16 mouse cellular contexts compared by ENCODE assay signal in genomic region chr2:154915922-154916541, GRCm38 (mm10). TPM values are rescaled to one million over a fixed set of nuclear protein-coding genes. Genes with fewer than 3 reads are reported as not detected.
A peak's percentile ranks its signal among the peaks of the same experiment; 100 is the strongest.
DNase-seq lines count a peak whose midpoint lies in the region; ATAC-seq and TF ChIP-seq lines count a peak whose summit lies in the region.
"Had no signal": no experiment of that assay in that cellular context is flagged by ENCODE, and none has a peak within 500 bp of the region (broad histone marks: within the 10 kb centered on the region; RNA-seq: fewer than 3 reads in every experiment).

No protein-coding gene starts in this region.

- no peak for TF ChIP-seq CTCF in lung, postnatal 0 days (IDR thresholded peaks at IDR 0.05)
- no peak for TF ChIP-seq CTCF in stomach, postnatal 0 days (IDR thresholded peaks at IDR 0.05; ENCODE audit: low read depth)

- peak; percentile 35 for DNase-seq in embryo, embryonic 11 days
- DNase-seq in embryo, embryonic 9.5 days (ENCODE audit: extremely low spot score): no peak
- peak; percentile 10 for DNase-seq in lung, postnatal 0 days (ENCODE audit: low spot score)
- no peak for DNase-seq in lung, postnatal 25 days (ENCODE audit: low spot score)
- peak; percentile 55 for DNase-seq in limb, embryonic 11.5 days (ENCODE audit: low spot score)
- DNase-seq in left cerebral cortex, adult 9 months (ENCODE audit: low spot score in 2 of 2): no peak
- DNase-seq in stomach, postnatal 0 days (ENCODE audit: low spot score): no peak
- no peak for DNase-seq in adrenal gland, postnatal 10 days
- DNase-seq: cerebellum, adult 2 months; gastrocnemius, postnatal 36 days had no signal

- WGBS in lung, postnatal 0 days: 56% methylated on average over 12 of the region's 12 CpGs
- WGBS in limb, embryonic 11.5 days: 17% methylated on average over 12 of the region's 12 CpGs
- WGBS in stomach, postnatal 0 days: 59% methylated on average over 12 of the region's 12 CpGs

- TF ChIP-seq EP300 in lung, postnatal 0 days (IDR thresholded peaks at IDR 0.05): 0 out of 2 replicates have a peak, but pooled peaks have one; percentile 16
- TF ChIP-seq EP300 in stomach, postnatal 0 days (optimal IDR thresholded peaks at IDR 0.05): no peak

- no peak overlapping the region for H3K27ac ChIP-seq in lung, postnatal 0 days (ENCODE audit: low read length)
- no peak overlapping the region; the same call in 1 of the 2 replicates for H3K27ac ChIP-seq in limb, embryonic 11.5 days (replicated peaks; ENCODE audit: low read depth, low read length)
- H3K27ac ChIP-seq in stomach, postnatal 0 days (replicated peaks): no peak overlapping the region
- H3K27ac ChIP-seq: heart, embryonic 15.5 days; hindbrain, embryonic 14.5 days; left cerebral cortex, adult 2 months; liver, embryonic 14.5 days; midbrain, embryonic 15.5 days had no signal

- H3K9me3 ChIP-seq in lung, postnatal 0 days (ENCODE audit: low read length): no peaks in the 10 kb centered on the region
- no peaks in the 10 kb centered on the region for H3K9me3 ChIP-seq in limb, embryonic 11.5 days (ENCODE audit: control insufficient read depth, low read length)
- H3K9me3 ChIP-seq in stomach, postnatal 0 days (ENCODE audit: control insufficient read depth, low read length): no peaks in the 10 kb centered on the region
- H3K9me3 ChIP-seq: heart, embryonic 15.5 days; midbrain, embryonic 15.5 days had no signal

- no peak overlapping the region for H3K4me2 ChIP-seq in lung, postnatal 0 days (replicated peaks; ENCODE audit: low read depth, low read length)
- no peak overlapping the region for H3K4me2 ChIP-seq in limb, embryonic 11.5 days (ENCODE audit: low read depth, severe bottlenecking)
- H3K4me2 ChIP-seq in stomach, postnatal 0 days (replicated peaks; ENCODE audit: low read depth): no peak overlapping the region
- H3K4me2 ChIP-seq: heart, embryonic 15.5 days; hindbrain, embryonic 14.5 days; midbrain, embryonic 15.5 days had no signal

- H3K36me3 ChIP-seq in lung, postnatal 0 days (ENCODE audit: insufficient read depth, low read length): no peaks in the 10 kb centered on the region
- no peaks in the 10 kb centered on the region for H3K36me3 ChIP-seq in limb, embryonic 11.5 days (ENCODE audit: control insufficient read depth, insufficient read depth, low read length)
- H3K36me3 ChIP-seq in stomach, postnatal 0 days (ENCODE audit: control insufficient read depth, insufficient read depth, low read length): no peaks in the 10 kb centered on the region
- H3K36me3 ChIP-seq: heart, embryonic 15.5 days; midbrain, embryonic 15.5 days had no signal

- no peak overlapping the region for H3K4me3 ChIP-seq in lung, postnatal 0 days (ENCODE audit: low read depth, low read length)
- no peak overlapping the region for H3K4me3 ChIP-seq in limb, embryonic 11.5 days (ENCODE audit: low read depth, low read length)
- H3K4me3 ChIP-seq in stomach, postnatal 0 days (ENCODE audit: low read depth, low read length): no peak overlapping the region
- H3K4me3 ChIP-seq: heart, embryonic 15.5 days; left cerebral cortex, adult 2 months; midbrain, embryonic 15.5 days had no signal

- no peak for ATAC-seq in lung, postnatal 0 days
- ATAC-seq in limb, embryonic 11.5 days (ENCODE audit: insufficient number of reproducible peaks, low FRiP score, low TSS enrichment, low read depth): no peak
- no peak for ATAC-seq in stomach, postnatal 0 days (ENCODE audit: low FRiP score, low TSS enrichment)
- ATAC-seq: forebrain, postnatal 0 days; midbrain, embryonic 15.5 days had no signal

- H3K4me1 ChIP-seq in lung, postnatal 0 days (ENCODE audit: insufficient read depth, low read depth, low read length): no peaks in the 10 kb centered on the region
- 0 out of 2 replicates have a peak, but pooled peaks cover 3% of the 10 kb centered on the region for H3K4me1 ChIP-seq in limb, embryonic 11.5 days (ENCODE audit: control insufficient read depth, insufficient read depth, low read length)
- no peaks in the 10 kb centered on the region for H3K4me1 ChIP-seq in stomach, postnatal 0 days (replicated peaks; ENCODE audit: control insufficient read depth, insufficient read depth)
- H3K4me1 ChIP-seq: heart, embryonic 15.5 days; midbrain, embryonic 15.5 days had no signal

- H3K27me3 ChIP-seq in lung, postnatal 0 days (replicated peaks; ENCODE audit: insufficient read depth, low read length): no peaks in the 10 kb centered on the region
- no peaks in the 10 kb centered on the region for H3K27me3 ChIP-seq in limb, embryonic 11.5 days (ENCODE audit: control insufficient read depth, insufficient read depth, low read length)
- no peaks in the 10 kb centered on the region for H3K27me3 ChIP-seq in stomach, postnatal 0 days (ENCODE audit: control insufficient read depth, insufficient read depth, low read length)
- H3K27me3 ChIP-seq: heart, embryonic 15.5 days; midbrain, embryonic 15.5 days had no signal

- no peak overlapping the region for H3K9ac ChIP-seq in lung, postnatal 0 days (replicated peaks; ENCODE audit: low read depth)
- H3K9ac ChIP-seq in limb, embryonic 11.5 days (ENCODE audit: low read length): no peak overlapping the region
- no peak overlapping the region for H3K9ac ChIP-seq in stomach, postnatal 0 days (ENCODE audit: low read length)
- H3K9ac ChIP-seq: forebrain, postnatal 0 days; heart, embryonic 15.5 days; hindbrain, embryonic 14.5 days; liver, embryonic 14.5 days; midbrain, embryonic 15.5 days had no signal

RNA-seq across cellular contexts. Expression of gene Eif2s2, which starts 23.3 kb away (rescaled TPM):
- 59.4 and 59.8 TPM in 2 replicates for polyA plus RNA-seq in lung, postnatal 0 days (2015; fragmentation: Nextera tagmentation; extraction: Ambion mirVana)
- polyA plus RNA-seq in limb, embryonic 11.5 days (2014; fragmentation: Nextera tagmentation; extraction: Ambion mirVana): 152 and 153 TPM in 2 replicates
- polyA plus RNA-seq in stomach, postnatal 0 days (2015; fragmentation: Nextera tagmentation; extraction: Ambion mirVana): 77.2 and 83.9 TPM in 2 replicates
- total RNA-seq in adrenal gland, postnatal 10 days (2021): 100 to 1,000 TPM; 103 to 125 TPM

Comparison
In these comparisons a context has a peak if more than half of its experiments do, and no peak if none do; other contexts are left out.
1. DNase-seq: peak in embryo, embryonic 11 days (single experiment), lung, postnatal 0 days (single experiment) and limb, embryonic 11.5 days (single experiment); none in embryo, embryonic 9.5 days (single experiment), lung, postnatal 25 days (single experiment), left cerebral cortex, adult 9 months (0 of 2), stomach, postnatal 0 days (single experiment) and adrenal gland, postnatal 10 days (single experiment).